Mouse (Mus musculus): Measurements from ENCODE around the gene Enpp4. TPM values are rescaled to one million over a fixed set of nuclear protein-coding genes. Genes with fewer than 3 reads are reported as not detected.

Gene Enpp4
- polyA plus RNA-seq (2015; fragmentation: Nextera tagmentation; extraction: Ambion mirVana), result 6.0 and 6.3 TPM in 2 replicates

- Histone ChIP-seq H3K9me3 (ENCODE audit: control insufficient read depth, low read length) (no peaks in the 10 kb centered on the region), H3K4me2 (ENCODE audit: low read depth, low read length) (peak within 1 kb of the TSS; percentile 96), H3K27ac (ENCODE audit: low read length) (peak within 1 kb of the TSS; percentile 36; the same call in 1 of the 2 replicates), H3K4me3 (ENCODE audit: low read length) (peak within 1 kb of the TSS; percentile 69), H3K9ac (ENCODE audit: low read length) (peak within 1 kb of the TSS; percentile 72), H3K27me3 (ENCODE audit: control insufficient read depth, insufficient read depth, low read depth, low read length) (no peaks in the 10 kb centered on the region; the same call in 1 of the 2 replicates), H3K36me3 (ENCODE audit: control insufficient read depth, insufficient read depth, low read length) (no peaks in the 10 kb centered on the region), H3K4me1 (replicated peaks; ENCODE audit: control insufficient read depth, insufficient read depth, low read length) (peaks cover 5% of the 10 kb centered on the region; the same call in 1 of the 2 replicates)
- peak; percentile 99 for ATAC-seq (ENCODE audit: low read depth)
- WGBS, result under 1% methylated on average over 53 of the region's 76 CpGs
Observed at GRCm38 (mm10) chr17:44105287-44106138, at the start of gene Enpp4. Gene Enpp4, minus strand, starts transcription at chr17:44105809.

- ATAC-seq (ENCODE audit: low read depth), result no peak
- H3K27me3 ChIP-seq (ENCODE audit: control insufficient read depth, insufficient read depth, low read depth, low read length), result no peaks in the 10 kb centered on the region
- H3K4me3 ChIP-seq (ENCODE audit: low read length), result no peak overlapping the region
- peak overlapping the region; percentile 18 for H3K27ac ChIP-seq (ENCODE audit: low read length)
- no peaks in the 10 kb centered on the region for H3K9me3 ChIP-seq (ENCODE audit: control insufficient read depth, low read length)
- 0 out of 2 replicates have a peak, but pooled peaks cover 2% of the 10 kb centered on the region for H3K4me1 ChIP-seq (replicated peaks; ENCODE audit: control insufficient read depth, insufficient read depth, low read length)
- no peak overlapping the region for H3K4me2 ChIP-seq (ENCODE audit: low read depth, low read length)
- H3K9ac ChIP-seq (ENCODE audit: low read length), result no peak overlapping the region
- 48% methylated on average over 2 of the region's 2 CpGs for WGBS
- H3K36me3 ChIP-seq (ENCODE audit: control insufficient read depth, insufficient read depth, low read length), result no peaks in the 10 kb centered on the region
Observed at GRCm38 (mm10) chr17:44155204-44155603, 49.6 kb upstream of the Enpp4 start.

- 0 out of 2 replicates have a peak overlapping the region, but pooled peaks have one; percentile 13 for H3K9ac ChIP-seq (ENCODE audit: low read length)
- 0 out of 2 replicates have a peak, but pooled peaks cover 2% of the 10 kb centered on the region for H3K4me1 ChIP-seq (replicated peaks; ENCODE audit: control insufficient read depth, insufficient read depth, low read length)
- H3K36me3 ChIP-seq (ENCODE audit: control insufficient read depth, insufficient read depth, low read length), result no peaks in the 10 kb centered on the region
- H3K4me2 ChIP-seq (ENCODE audit: low read depth, low read length), result peak overlapping the region; percentile 32; the same call in 1 of the 2 replicates
- H3K9me3 ChIP-seq (ENCODE audit: control insufficient read depth, low read length), result no peaks in the 10 kb centered on the region
- peak overlapping the region; percentile 7; the same call in 1 of the 2 replicates for H3K4me3 ChIP-seq (ENCODE audit: low read length)
- H3K27me3 ChIP-seq (ENCODE audit: control insufficient read depth, insufficient read depth, low read depth, low read length), result no peaks in the 10 kb centered on the region
- peak overlapping the region; percentile 66 for H3K27ac ChIP-seq (ENCODE audit: low read length)
- ATAC-seq (ENCODE audit: low read depth), result peak; percentile 64; the same call in 1 of the 2 replicates
- WGBS, result 28% methylated on average over 5 of the region's 5 CpGs
Observed at GRCm38 (mm10) chr17:44153871-44154270, 48.3 kb upstream of the Enpp4 start.

DNA sequence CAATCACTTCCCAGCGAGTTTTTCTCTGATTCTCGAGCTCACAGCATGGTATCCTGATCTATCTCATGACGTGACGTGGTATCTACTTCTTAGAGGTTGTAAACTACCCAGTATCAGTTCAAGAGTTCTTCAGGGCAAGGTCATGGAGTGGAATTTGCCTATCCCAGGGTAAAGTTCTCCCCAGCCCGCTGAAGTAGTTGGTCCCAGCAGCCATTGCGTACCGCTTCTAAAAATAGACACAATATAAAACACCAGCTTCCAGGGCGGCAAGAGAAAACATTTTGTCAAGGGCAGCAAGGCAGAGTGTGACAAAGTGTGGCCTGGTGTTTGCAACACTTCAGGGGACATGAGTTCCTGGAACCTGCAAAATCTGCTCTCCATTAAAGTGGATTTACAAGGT is 46.3 kb upstream of the Enpp4 start:
- H3K4me2 ChIP-seq (ENCODE audit: low read depth, low read length), result no peak overlapping the region
- H3K9ac ChIP-seq (ENCODE audit: low read length), result no peak overlapping the region
- H3K36me3 ChIP-seq (ENCODE audit: control insufficient read depth, insufficient read depth, low read length), result no peaks in the 10 kb centered on the region
- H3K27ac ChIP-seq (ENCODE audit: low read length), result peak overlapping the region; percentile 5
- no peaks in the 10 kb centered on the region for H3K27me3 ChIP-seq (ENCODE audit: control insufficient read depth, insufficient read depth, low read depth, low read length)
- WGBS, result 36% methylated on average over 8 of the region's 8 CpGs
- H3K4me1 ChIP-seq (replicated peaks; ENCODE audit: control insufficient read depth, insufficient read depth, low read length), result 0 out of 2 replicates have a peak, but pooled peaks cover 2% of the 10 kb centered on the region
- ATAC-seq (ENCODE audit: low read depth), result peak; percentile 28; the same call in 1 of the 2 replicates
- no peaks in the 10 kb centered on the region for H3K9me3 ChIP-seq (ENCODE audit: control insufficient read depth, low read length)
- H3K4me3 ChIP-seq (ENCODE audit: low read length), result no peak overlapping the region

DNA sequence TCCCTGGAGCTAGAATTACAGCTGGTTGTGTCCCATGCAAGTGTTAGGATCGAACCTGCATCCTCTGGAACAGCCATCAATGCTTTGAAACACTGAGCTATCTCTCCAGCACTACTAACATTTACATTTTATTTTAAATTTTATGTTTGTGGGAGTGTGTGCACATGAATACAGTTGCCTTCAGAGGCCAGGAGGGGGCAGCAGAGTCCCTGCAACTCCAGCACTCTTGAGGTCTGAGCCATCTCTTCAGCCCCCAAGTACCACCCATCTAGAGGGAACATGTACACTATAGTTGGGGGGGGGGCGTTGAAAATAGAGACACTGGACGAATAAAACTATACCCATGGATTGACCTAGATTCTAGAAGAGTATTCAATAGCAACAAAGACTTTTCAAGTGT is 45.5 kb upstream of the Enpp4 start:
- 0 out of 2 replicates have a peak, but pooled peaks have one; percentile 18 for ATAC-seq (ENCODE audit: low read depth)
- H3K4me3 ChIP-seq (ENCODE audit: low read length), result no peak overlapping the region
- no peaks in the 10 kb centered on the region for H3K36me3 ChIP-seq (ENCODE audit: control insufficient read depth, insufficient read depth, low read length)
- WGBS, result 59% methylated on average over 3 of the region's 3 CpGs
- H3K4me1 ChIP-seq (replicated peaks; ENCODE audit: control insufficient read depth, insufficient read depth, low read length), result 0 out of 2 replicates have a peak, but pooled peaks cover 2% of the 10 kb centered on the region
- H3K27ac ChIP-seq (ENCODE audit: low read length), result no peak overlapping the region; the same call in 1 of the 2 replicates
- H3K4me2 ChIP-seq (ENCODE audit: low read depth, low read length), result no peak overlapping the region
- no peaks in the 10 kb centered on the region for H3K27me3 ChIP-seq (ENCODE audit: control insufficient read depth, insufficient read depth, low read depth, low read length)
- no peaks in the 10 kb centered on the region for H3K9me3 ChIP-seq (ENCODE audit: control insufficient read depth, low read length)
- no peak overlapping the region for H3K9ac ChIP-seq (ENCODE audit: low read length)

DNA sequence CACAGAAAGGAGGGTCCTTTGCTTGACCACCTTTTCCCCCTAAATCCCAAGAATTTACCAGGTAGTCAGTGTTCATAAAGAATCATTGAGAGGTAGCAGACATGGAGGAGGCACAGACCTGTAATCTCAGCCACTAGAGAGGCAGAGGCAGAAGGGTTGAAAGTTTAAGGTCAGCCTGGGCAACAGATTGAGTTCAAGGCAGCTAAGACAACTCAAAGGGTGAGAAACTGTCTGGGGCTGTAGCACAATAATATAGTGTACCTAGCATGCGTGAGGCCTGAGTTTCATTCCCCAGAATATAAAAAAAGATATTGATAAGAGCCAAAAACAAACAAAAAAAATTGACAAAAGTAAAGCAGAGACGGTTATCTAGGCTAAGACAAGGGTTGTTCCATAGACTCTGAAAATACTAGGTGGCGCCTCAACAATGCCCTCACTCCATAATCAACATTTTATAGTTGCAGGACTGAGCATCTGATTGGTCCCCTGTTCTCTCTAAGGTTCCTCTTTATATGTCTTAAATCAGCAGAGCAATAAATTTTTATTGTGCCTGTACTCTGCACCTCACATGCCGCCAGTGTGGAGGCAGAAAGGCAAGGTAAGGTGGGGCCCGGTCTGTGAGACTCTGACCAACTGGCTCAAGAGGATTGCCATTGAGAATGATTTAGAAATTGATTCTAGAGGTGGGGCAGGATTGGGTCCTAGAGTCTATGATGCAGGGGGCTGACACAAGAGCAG is 42.7 kb upstream of the Enpp4 start:
- Histone ChIP-seq H3K9ac (ENCODE audit: low read length) (no peak overlapping the region), H3K27ac (ENCODE audit: low read length) (no peak overlapping the region), H3K9me3 (ENCODE audit: control insufficient read depth, low read length) (no peaks in the 10 kb centered on the region), H3K4me2 (ENCODE audit: low read depth, low read length) (no peak overlapping the region), H3K36me3 (ENCODE audit: control insufficient read depth, insufficient read depth, low read length) (no peaks in the 10 kb centered on the region), H3K4me3 (ENCODE audit: low read length) (no peak overlapping the region), H3K27me3 (ENCODE audit: control insufficient read depth, insufficient read depth, low read depth, low read length) (no peaks in the 10 kb centered on the region), H3K4me1 (replicated peaks; ENCODE audit: control insufficient read depth, insufficient read depth, low read length) (no peaks in the 10 kb centered on the region)
- ATAC-seq (ENCODE audit: low read depth), result no peak
- 89% methylated on average over 5 of the region's 5 CpGs for WGBS

DNA sequence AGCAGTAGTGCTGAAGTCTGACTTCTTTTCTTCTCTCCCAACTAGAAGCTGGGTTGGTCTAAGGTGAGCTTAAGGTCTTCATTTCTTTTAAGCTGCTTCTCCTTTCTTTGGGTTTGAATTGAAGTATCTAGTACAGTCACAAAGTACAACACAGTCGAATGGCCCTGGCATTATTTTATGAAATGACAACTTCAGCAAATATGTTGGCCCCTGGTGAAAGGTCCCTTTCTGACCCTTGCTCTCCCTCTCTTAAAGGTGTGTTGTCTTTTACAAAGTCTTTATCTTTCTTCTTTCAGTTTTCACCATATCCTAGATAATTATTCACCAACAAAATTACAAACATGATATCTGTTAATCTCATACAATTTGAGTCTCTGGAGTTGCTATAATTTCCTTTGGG is 40.2 kb upstream of the Enpp4 start:
- no peak for ATAC-seq (ENCODE audit: low read depth)
- Histone ChIP-seq H3K27ac (ENCODE audit: low read length) (no peak overlapping the region), H3K27me3 (ENCODE audit: control insufficient read depth, insufficient read depth, low read depth, low read length) (no peaks in the 10 kb centered on the region), H3K4me1 (replicated peaks; ENCODE audit: control insufficient read depth, insufficient read depth, low read length) (no peaks in the 10 kb centered on the region), H3K4me2 (ENCODE audit: low read depth, low read length) (no peak overlapping the region), H3K4me3 (ENCODE audit: low read length) (no peak overlapping the region), H3K9ac (ENCODE audit: low read length) (no peak overlapping the region), H3K9me3 (ENCODE audit: control insufficient read depth, low read length) (no peaks in the 10 kb centered on the region), H3K36me3 (ENCODE audit: control insufficient read depth, insufficient read depth, low read length) (no peaks in the 10 kb centered on the region)
- WGBS, result 74% methylated on average over 1 of the region's 1 CpGs

DNA sequence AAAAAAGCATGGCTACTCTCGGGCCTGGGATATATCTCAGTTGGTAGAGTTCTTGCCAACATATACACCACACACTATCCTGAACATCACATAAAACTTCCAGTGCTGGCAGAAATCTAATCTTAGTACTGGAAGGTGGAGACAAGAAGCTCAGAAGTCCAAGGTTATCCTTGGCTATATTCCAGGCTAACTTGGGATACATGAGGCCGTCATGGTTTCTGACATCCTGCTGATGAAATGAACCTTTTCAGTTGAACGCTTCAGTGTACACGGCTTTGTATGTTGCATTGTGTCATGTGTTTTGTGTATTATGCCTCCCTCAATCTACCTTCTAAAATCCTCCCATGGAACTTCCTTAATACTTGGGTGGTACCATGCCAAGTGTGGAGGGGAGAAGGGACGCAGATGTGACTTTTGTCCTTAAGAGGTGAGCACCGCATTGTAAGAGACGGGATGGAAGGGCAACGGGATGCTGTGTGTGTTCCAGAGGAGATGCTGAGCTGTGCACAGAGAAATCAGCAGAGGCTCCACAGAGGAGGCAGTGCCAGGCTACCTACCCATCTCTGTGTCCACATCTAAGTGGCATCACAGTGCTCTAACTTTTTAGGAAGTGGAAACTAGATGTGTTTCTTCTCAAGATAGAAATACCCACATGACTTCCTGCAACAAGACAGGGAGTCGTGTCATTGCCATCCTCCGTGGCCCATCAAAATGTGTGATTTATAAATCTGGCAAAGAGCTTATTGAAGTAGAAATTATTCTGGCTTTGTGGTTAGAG is 31.4 kb upstream of the Enpp4 start:
- H3K4me3 ChIP-seq (ENCODE audit: low read length), result no peak overlapping the region
- no peak overlapping the region for H3K9ac ChIP-seq (ENCODE audit: low read length)
- H3K36me3 ChIP-seq (ENCODE audit: control insufficient read depth, insufficient read depth, low read length), result no peaks in the 10 kb centered on the region
- H3K27ac ChIP-seq (ENCODE audit: low read length), result no peak overlapping the region
- H3K9me3 ChIP-seq (ENCODE audit: control insufficient read depth, low read length), result no peaks in the 10 kb centered on the region
- no peak overlapping the region for H3K4me2 ChIP-seq (ENCODE audit: low read depth, low read length)
- 0 out of 2 replicates have a peak, but pooled peaks cover 3% of the 10 kb centered on the region for H3K4me1 ChIP-seq (replicated peaks; ENCODE audit: control insufficient read depth, insufficient read depth, low read length)
- ATAC-seq (ENCODE audit: low read depth), result no peak
- H3K27me3 ChIP-seq (ENCODE audit: control insufficient read depth, insufficient read depth, low read depth, low read length), result peaks cover 3% of the 10 kb centered on the region; the same call in 1 of the 2 replicates
- 80% methylated on average over 10 of the region's 10 CpGs for WGBS
